Comparison of ENCODE assay signal across 28 mouse cellular contexts in the genomic region with DNA sequence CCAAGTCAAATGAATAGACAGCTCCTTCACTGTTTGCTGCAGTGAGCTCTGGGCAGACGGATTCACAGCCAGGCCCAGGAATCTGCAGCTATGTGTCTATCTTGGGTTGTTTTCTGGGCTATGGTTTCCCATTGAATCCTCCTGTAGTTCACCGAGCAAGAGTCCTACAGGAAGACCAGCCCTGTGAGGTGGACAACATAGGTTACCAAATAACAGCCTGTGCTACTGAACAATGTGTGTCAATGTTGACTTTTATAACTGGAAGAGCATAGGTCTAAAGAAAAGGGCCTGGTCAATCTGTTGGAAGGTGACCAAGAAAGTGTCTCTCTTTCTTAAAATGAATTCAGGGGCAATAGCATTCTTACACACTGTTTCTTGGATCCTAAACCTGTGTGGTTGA.
"Had no signal": no experiment of that assay in that cellular context is flagged by ENCODE, and none has a peak within 500 bp of the region (broad histone marks: within the 10 kb centered on the region; RNA-seq: fewer than 3 reads in every experiment).

No protein-coding gene starts in this region.

- H3K36me3 ChIP-seq: embryonic facial prominence, embryonic 10.5 days; embryonic facial prominence, embryonic 12.5 days; embryonic facial prominence, embryonic 13.5 days; embryonic facial prominence, embryonic 15.5 days; forebrain, embryonic 15.5 days had no signal

- H3K4me3 ChIP-seq: embryonic facial prominence, embryonic 10.5 days; embryonic facial prominence, embryonic 12.5 days; embryonic facial prominence, embryonic 13.5 days; embryonic facial prominence, embryonic 15.5 days; erythroblast, embryonic 14.5 days; forebrain, embryonic 10.5 days; forebrain, embryonic 12.5 days; forebrain, embryonic 13.5 days; forebrain, embryonic 15.5 days; gastrocnemius, adult 2 months had no signal

- ATAC-seq: forebrain, embryonic 13.5 days; forebrain, embryonic 14.5 days; forebrain, embryonic 15.5 days; forebrain, embryonic 16.5 days; forebrain, postnatal 0 days had no signal

- DNase-seq: cerebellum, adult 18-20 months; cerebellum, adult 2 months; cerebellum, adult 8-10 months; cerebellum, adult 9-10 months; cerebellum, adult 9-11 months; cerebellum, postnatal 10 days; cerebellum, postnatal 14 days; cerebellum, postnatal 25 days; cerebellum, postnatal 36 days; embryo, embryonic 11 days; forebrain, postnatal 0 days; gastrocnemius, adult 2 months; gastrocnemius, postnatal 10 days; gastrocnemius, postnatal 14 days; gastrocnemius, postnatal 25 days; gastrocnemius, postnatal 36 days; heart, adult 11 months had no signal

- H3K4me1 ChIP-seq: embryonic facial prominence, embryonic 15.5 days had no signal

- H3K27me3 ChIP-seq: embryonic facial prominence, embryonic 12.5 days; embryonic facial prominence, embryonic 13.5 days; embryonic facial prominence, embryonic 15.5 days; forebrain, embryonic 12.5 days; forebrain, embryonic 13.5 days; forebrain, embryonic 15.5 days had no signal

- H3K9me3 ChIP-seq: embryonic facial prominence, embryonic 10.5 days; embryonic facial prominence, embryonic 12.5 days; embryonic facial prominence, embryonic 13.5 days; embryonic facial prominence, embryonic 15.5 days; forebrain, embryonic 10.5 days; forebrain, embryonic 12.5 days; forebrain, embryonic 13.5 days; forebrain, embryonic 15.5 days had no signal

- H3K4me2 ChIP-seq: embryonic facial prominence, embryonic 12.5 days; embryonic facial prominence, embryonic 13.5 days; embryonic facial prominence, embryonic 15.5 days; forebrain, embryonic 12.5 days; forebrain, embryonic 13.5 days; forebrain, embryonic 15.5 days had no signal

- H3K9ac ChIP-seq: embryonic facial prominence, embryonic 12.5 days; embryonic facial prominence, embryonic 13.5 days; embryonic facial prominence, embryonic 15.5 days; forebrain, embryonic 12.5 days; forebrain, embryonic 13.5 days; forebrain, embryonic 15.5 days; forebrain, postnatal 0 days had no signal

- H3K27ac ChIP-seq: embryonic facial prominence, embryonic 10.5 days; embryonic facial prominence, embryonic 12.5 days; embryonic facial prominence, embryonic 13.5 days; embryonic facial prominence, embryonic 15.5 days; forebrain, embryonic 10.5 days; forebrain, embryonic 12.5 days; forebrain, embryonic 13.5 days; forebrain, embryonic 15.5 days; gastrocnemius, adult 2 months had no signal
